Mouse (Mus musculus) urinary bladder, postnatal 10 days (tissue): Measurements from ENCODE around the gene Nwd2.

ENCODE experiments used
- DNase-seq: peaks from one replicate; pipeline ENCODE4 v3.0.0; 2022; ENCODE audit warnings: low spot score

The Nwd2 gene

DNA sequence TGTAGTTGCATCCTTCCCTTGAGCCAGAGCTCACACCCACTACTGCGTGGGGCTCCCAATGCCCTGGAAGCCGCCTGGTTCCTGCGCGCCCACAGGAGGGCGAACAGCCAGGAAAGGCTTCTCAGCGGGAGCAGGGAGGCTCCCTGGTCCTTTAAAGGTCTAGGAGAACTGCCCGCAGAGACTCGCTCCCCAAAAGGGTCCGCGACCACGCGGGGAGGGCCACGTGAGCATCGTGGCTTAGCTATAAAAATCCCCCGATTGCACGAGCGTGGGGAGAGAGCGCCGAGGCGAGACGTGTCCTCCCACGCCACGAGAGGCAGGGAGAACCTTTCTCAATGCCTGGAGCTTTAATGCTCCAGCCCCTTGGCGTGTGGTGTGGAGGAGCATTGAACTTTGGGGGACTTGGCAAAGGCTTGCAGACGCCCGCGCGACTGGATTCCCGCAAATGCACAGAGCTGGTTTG, at the start of gene Nwd2:
Gene Nwd2, plus strand, starts transcription at position 33 of the 463 bp plus-strand sequence.
- DNase-seq: no peak

DNA sequence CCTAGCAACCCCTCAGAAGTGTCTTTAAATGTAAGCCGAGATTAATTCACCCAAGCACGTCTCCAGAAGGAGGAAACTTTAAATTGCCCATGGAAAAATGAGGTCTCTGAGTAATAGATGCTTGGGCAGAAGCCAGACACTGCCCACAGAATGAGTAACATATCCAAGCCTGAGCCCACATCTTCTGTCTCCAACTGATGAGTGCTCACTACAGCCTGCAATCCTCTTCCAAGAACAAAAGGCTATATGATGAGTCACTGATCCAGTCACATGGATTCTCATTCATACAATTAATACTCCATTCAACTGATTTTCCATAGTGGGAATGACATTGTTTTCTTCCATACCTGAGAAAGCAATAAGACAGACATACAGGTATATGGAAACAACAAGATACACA, 41.5 kb upstream of the Nwd2 start:
- no peak for DNase-seq

DNA sequence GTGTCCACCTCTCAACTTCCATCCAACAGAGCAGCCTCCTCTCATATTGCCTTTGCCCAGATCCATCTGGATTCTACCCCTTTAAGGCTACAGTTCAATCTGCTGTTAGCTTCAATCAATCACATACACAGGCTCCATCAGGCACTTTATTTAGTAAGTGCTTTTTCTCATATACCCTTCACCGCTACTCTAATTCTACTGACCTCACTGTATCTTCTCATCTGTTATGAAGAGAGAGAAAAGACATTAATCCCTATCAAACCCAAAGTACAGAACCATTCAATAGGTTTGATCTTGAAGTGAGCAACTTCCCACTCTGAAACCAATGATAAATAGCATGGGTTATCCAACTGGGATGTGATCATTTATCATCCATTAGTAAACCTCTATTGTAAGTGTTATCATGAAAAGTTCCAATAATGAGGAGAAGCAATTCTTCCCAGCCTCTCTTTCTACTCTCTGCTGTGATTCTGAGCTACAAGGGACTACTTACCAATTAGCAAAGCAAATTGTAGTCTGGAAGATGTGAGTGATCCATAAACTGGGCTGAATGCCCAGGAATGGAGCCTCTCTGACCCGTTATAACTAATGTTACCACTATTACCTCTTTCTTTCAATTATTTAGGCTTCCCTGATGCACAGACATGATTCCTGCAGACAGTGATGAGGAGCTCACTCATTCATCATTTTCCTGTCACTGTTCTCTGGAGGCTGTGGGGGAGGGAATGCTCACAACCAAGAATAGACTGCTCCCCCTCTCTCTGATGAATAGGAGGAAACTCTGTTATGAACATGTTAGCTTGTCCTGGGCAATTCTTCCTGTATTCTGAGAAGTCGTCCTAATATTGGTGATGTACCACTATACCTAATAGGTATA, 31.9 kb upstream of the Nwd2 start:
- no peak for DNase-seq

GRCm38 (mm10) chr5:63624123-63624522, 24.8 kb upstream of the Nwd2 start:
- no peak for DNase-seq

DNA sequence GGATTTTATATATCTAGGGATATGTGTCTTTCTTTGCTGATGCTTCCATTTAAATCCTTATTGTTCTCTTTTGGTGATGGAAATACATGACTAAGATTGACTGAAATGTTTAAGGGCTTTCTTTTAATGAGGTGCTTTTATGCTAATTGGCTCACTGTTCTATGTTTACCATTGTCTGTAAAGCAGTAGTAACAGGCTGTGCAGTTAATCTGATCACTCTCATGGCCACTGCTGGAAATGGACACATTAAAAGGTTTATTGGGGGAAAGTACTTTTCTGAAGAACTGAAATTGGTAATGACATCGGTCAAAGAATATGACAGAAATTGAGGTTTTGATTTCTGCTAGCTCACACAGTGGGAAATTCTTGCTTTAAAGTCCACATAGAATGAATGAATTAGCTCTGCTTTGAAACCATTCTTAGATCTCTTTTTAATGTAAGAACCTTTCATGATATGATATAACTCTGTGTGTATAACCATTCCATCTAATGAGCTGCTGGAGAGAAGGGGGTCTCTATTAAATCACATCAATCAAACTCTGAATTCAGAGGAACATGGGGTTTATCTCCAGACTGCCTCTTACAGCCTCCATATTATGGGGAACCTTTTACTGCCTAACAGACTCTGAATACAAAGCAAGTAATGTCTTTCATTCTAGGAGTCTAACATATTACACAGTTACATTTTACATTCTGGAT, 20.9 kb upstream of the Nwd2 start:
- no peak for DNase-seq

- DNase-seq: no peak
These were observed 20.4 kb upstream of the Nwd2 start for GRCm38 (mm10) chr5:63628531-63628871.

- DNase-seq: no peak
These were observed 14.3 kb upstream of the Nwd2 start for GRCm38 (mm10) chr5:63634636-63635035.

GRCm38 (mm10) chr5:63648187-63648586, 715 bp upstream of the Nwd2 start:
- DNase-seq: no peak

GRCm38 (mm10) chr5:63649533-63650464, 897 bp downstream of the Nwd2 start:
- DNase-seq: no peak

- DNase-seq: no peak
These were observed 2.9 kb downstream of the Nwd2 start for GRCm38 (mm10) chr5:63651813-63652212.

DNA sequence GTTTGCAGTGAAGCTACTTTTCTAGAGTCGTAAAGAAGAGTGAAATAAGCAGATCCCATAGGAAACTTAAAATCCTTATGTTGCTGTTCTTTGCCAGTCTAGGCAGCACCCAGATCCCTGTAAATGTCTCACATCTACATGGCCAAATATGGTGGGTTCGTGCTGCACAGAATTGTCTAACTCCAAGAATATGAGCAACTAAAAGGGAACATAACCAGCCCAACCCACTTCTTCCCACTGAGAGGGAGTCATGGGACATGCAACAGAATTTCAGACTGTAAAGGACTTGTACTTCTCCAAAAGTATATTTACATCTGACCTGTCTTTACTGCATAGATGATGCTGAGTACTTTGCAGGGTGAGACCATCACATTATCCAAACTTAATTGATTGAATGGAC, 3.8 kb downstream of the Nwd2 start:
- no peak for DNase-seq

GRCm38 (mm10) chr5:63666884-63667283, 18.0 kb downstream of the Nwd2 start:
- no peak for DNase-seq

- no peak for DNase-seq
These were observed 27.0 kb downstream of the Nwd2 start for GRCm38 (mm10) chr5:63675934-63676333.

- DNase-seq: no peak
These were observed 40.2 kb downstream of the Nwd2 start for GRCm38 (mm10) chr5:63689084-63689483.

- no peak for DNase-seq
These were observed 47.9 kb downstream of the Nwd2 start for GRCm38 (mm10) chr5:63696784-63697183.

DNA sequence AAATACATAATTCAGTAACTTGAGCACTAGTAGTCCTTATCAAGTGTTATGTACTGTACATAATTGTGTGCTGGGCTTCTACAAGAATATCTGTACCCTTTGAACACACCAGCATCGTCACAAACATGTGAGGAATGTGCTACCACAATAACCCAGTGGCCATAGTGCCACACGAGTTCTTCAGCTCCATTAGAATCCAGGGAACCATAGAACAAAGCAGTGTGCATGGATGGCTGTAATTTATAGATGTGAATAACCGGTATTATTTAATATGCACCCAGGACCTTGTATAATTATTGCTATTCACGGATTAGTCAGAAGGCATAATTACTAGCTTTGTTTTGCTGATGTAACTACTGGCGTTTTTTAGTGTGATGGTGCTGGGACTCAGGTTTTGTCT, 48.3 kb downstream of the Nwd2 start:
- DNase-seq: no peak

GRCm38 (mm10) chr5:63728955-63729354, 80.1 kb downstream of the Nwd2 start:
- no peak for DNase-seq

DNA sequence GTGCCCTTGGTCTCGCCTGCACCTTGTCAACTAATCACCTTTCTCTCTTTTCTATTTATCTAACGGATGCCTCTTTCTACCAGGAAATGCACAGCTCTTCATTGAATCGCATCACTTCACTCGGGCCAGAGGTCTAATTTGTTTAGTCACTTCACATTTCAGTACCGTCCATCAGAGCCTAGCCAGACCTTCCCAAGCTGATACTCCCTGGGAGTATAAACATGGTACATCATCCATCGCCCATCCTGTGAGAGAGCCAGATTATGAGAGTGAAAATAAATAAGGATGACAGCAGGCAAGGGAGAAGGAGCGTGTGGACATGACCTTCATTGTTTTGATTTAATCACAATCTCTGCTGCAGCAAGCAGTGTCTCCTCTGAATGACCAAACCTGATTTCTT, 86.6 kb downstream of the Nwd2 start:
- no peak for DNase-seq

DNA sequence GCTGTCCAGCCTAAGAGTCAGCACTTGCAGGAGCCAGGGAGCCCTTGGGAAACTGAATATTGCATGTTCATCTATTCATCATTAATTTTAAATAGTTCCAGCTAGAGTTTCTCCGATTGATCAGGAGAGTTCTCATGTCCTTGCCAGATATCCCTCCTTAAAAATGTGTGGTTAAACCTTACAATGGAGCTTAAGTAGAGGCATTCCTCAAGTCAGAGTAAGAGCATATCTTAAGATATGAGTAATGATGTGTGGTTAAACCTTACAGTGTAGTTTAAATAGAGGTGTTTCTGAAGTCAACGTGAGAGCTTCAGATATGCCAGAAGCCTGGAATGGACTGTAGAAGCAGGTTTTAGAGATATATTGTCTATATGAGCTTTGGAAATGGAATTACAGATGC, 94.5 kb downstream of the Nwd2 start:
- no peak for DNase-seq

- DNase-seq: no peak
These were observed 99.4 kb downstream of the Nwd2 start for GRCm38 (mm10) chr5:63748299-63748698.

DNA sequence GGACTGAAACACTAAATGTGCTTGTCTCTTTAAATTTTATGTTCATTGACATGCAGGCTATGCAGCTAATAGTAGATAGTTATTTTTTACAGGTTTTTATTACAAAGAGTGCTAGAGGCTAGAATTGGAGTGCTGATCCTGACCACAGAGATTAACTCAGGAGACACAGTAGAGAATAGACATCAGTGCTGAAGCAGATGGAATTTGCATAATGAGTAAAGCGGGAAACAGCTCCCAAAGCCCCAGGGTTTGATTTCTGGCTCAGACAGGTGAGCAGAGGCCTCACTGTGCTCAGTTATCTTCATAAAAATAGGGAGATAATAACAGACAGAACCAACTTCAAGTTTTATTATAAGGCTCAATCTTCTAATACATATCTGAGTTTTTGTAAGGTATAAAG, 99.9 kb downstream of the Nwd2 start:
- DNase-seq: no peak

DNA sequence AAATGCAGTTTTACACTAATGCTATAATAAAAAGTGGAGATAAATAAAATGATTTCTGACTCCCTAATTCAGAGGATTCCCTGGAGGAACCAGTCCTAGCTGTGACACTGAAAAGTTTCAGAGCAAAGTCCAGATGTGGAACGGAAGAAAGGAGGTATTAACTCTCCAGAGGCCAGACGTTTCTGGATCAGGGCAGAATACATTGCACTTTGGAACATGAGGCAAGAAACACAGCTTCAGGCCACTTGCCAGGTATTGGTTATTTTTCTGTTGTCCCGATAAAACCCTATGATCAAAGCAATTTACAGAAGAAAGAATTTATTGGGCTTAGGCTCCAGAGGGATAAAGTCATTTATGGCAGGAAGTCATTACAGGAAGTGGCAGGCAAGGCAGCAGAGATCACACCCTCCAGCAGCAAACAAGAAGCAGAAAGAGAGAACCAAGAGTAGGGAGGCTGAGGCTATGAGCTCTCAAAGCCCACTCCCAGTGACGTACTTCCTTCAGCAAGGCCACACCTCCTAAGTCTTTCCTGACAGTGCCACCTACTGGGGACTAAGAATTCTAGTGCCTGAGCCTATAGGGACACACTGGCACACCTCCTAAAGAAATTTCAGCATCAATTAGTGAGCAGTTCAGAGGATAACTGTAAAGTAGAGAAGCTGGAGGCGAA, 106.3 kb downstream of the Nwd2 start:
- DNase-seq: no peak
